In the genomic region with DNA sequence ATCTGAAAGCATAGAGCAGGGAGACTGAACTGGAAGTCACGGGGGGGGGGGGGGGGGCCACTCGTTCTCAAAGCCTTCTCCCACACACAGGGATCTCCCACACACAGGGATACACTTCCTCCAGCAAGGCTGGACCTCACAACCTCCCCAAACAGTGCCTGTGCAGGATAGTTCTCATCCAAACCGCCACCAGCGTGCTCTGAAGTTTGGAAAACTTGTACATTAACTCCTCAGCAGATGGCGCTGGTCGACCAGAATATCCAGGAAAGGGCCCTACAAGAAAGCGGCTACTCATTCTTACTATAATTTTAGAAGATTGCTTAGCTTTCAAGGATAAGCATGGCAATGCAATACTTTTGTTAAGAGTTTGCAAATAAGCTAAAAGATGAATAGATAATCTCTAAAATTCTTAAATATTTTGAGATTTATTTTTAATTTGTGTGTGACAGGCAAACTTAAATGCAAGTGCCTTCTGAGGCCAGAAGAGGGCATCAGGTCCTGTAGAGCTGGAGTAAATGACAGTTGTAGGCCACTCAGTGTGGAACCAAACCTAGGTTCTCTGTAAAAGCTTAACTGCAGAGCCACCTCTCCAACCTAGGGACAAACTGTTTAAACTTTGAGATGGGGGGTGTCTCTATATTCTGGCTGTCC, we compare ENCODE assay signal across 8 mouse cellular contexts. TPM values are rescaled to one million over a fixed set of nuclear protein-coding genes. Genes with fewer than 3 reads are reported as not detected.
DNase-seq lines count a peak whose midpoint lies in the region; ATAC-seq and TF ChIP-seq lines count a peak whose summit lies in the region.

No protein-coding gene starts in this region.

- peak; percentile 78 for TF ChIP-seq CTCF in brain, embryonic 14.5 days (IDR thresholded peaks at IDR 0.05; ENCODE audit: borderline replicate concordance, extremely low read depth, insufficient read depth, insufficient read length)
- peak; percentile 79 for TF ChIP-seq CTCF in forebrain, postnatal 0 days (IDR thresholded peaks at IDR 0.05; ENCODE audit: low read depth)
- TF ChIP-seq CTCF in lung, postnatal 0 days (IDR thresholded peaks at IDR 0.05): peak; percentile 72

- H3K4me3 ChIP-seq in forebrain, postnatal 0 days (ENCODE audit: low read depth, low read length): no peak overlapping the region
- H3K4me3 ChIP-seq in lung, postnatal 0 days (ENCODE audit: low read depth, low read length): no peak overlapping the region

- no peaks in the 10 kb centered on the region for H3K4me1 ChIP-seq in forebrain, postnatal 0 days (ENCODE audit: insufficient read depth)
- H3K4me1 ChIP-seq in lung, postnatal 0 days (ENCODE audit: insufficient read depth, low read depth, low read length): no peaks in the 10 kb centered on the region

- H3K9ac ChIP-seq in forebrain, postnatal 0 days: no peak overlapping the region
- no peak overlapping the region for H3K9ac ChIP-seq in lung, postnatal 0 days (replicated peaks; ENCODE audit: low read depth)

- DNase-seq in adrenal gland, adult (ENCODE audit: inconsistent age in 2 of 2, low spot score in 1 of 2): peak; percentile 31 to 76
- no peak for DNase-seq in adrenal gland, adult 8-10 months
- DNase-seq in B cell, adult 2 months: peak; percentile 21 to 26
- DNase-seq in brain, embryonic 14.5 days (ENCODE audit: low read depth): peak; percentile 93
- DNase-seq in forebrain, postnatal 0 days: peak; percentile 89
- DNase-seq in kidney, postnatal 14 days: peak; percentile 51
- DNase-seq in lung, postnatal 0 days (ENCODE audit: low spot score): peak; percentile 81
- DNase-seq in right cerebral cortex, postnatal 14 days: peak; percentile 69

- no peak overlapping the region for H3K4me2 ChIP-seq in forebrain, postnatal 0 days (ENCODE audit: low read depth)
- H3K4me2 ChIP-seq in lung, postnatal 0 days (replicated peaks; ENCODE audit: low read depth, low read length): no peak overlapping the region

- WGBS in forebrain, postnatal 0 days: 6% methylated on average over 7 of the region's 7 CpGs
- 7% methylated on average over 7 of the region's 7 CpGs for WGBS in lung, postnatal 0 days

- no peak for TF ChIP-seq POLR2A in brain, embryonic 14.5 days (IDR thresholded peaks at IDR 0.05; ENCODE audit: borderline replicate concordance, extremely low read depth, insufficient read depth, insufficient read length, poor library complexity, severe bottlenecking)

- H3K36me3 ChIP-seq in forebrain, postnatal 0 days (ENCODE audit: insufficient read depth): peaks cover 33% of the 10 kb centered on the region
- H3K36me3 ChIP-seq in lung, postnatal 0 days (ENCODE audit: insufficient read depth, low read length): 0 out of 2 replicates have a peak, but pooled peaks cover 5% of the 10 kb centered on the region

- no peak overlapping the region for H3K27ac ChIP-seq in forebrain, postnatal 0 days (ENCODE audit: low read depth, low read length)
- H3K27ac ChIP-seq in lung, postnatal 0 days (ENCODE audit: low read length): no peak overlapping the region

- no peaks in the 10 kb centered on the region for H3K27me3 ChIP-seq in forebrain, postnatal 0 days (ENCODE audit: insufficient read depth, low read length)
- H3K27me3 ChIP-seq in lung, postnatal 0 days (replicated peaks; ENCODE audit: insufficient read depth, low read length): no peaks in the 10 kb centered on the region

- ATAC-seq in forebrain, postnatal 0 days: peak; percentile 76; the same call in 1 of the 2 replicates
- ATAC-seq in lung, postnatal 0 days: peak; percentile 63

- no peak for TF ChIP-seq EP300 in lung, postnatal 0 days (IDR thresholded peaks at IDR 0.05)

- no peaks in the 10 kb centered on the region for H3K9me3 ChIP-seq in forebrain, postnatal 0 days (ENCODE audit: low read length)
- H3K9me3 ChIP-seq in lung, postnatal 0 days (ENCODE audit: low read length): no peaks in the 10 kb centered on the region

RNA-seq across cellular contexts. Expression of gene Cyp24a1, which starts 23.5 kb away (rescaled TPM):
- not detected for total RNA-seq in adrenal gland, adult 8-10 months (2022)
- polyA plus RNA-seq in brain, embryonic 14.5 days (2012; rRNA removed): 0.16 TPM in 2 replicates
- total RNA-seq in forebrain, postnatal 0 days (2014; rRNA removed): not detected in 2 replicates
- 0.04 TPM in 1 of 2 replicates, not detected in the other for polyA plus RNA-seq in forebrain, postnatal 0 days (2015; fragmentation: Nextera tagmentation; extraction: Ambion mirVana)
- not detected in 2 replicates for polyA plus RNA-seq in lung, postnatal 0 days (2015; fragmentation: Nextera tagmentation; extraction: Ambion mirVana)

RNA-seq across cellular contexts. Expression of gene Pfdn4, which starts 24.2 kb away (rescaled TPM):
- total RNA-seq in adrenal gland, adult 8-10 months (2022): 10 to 100 TPM; 12.5 to 19.9 (median 17.5) TPM
- polyA plus RNA-seq in brain, embryonic 14.5 days (2012; rRNA removed): 55.5 and 55.6 TPM in 2 replicates
- total RNA-seq in forebrain, postnatal 0 days (2014; rRNA removed): 154 and 194 TPM in 2 replicates
- 145 and 191 TPM in 2 replicates for polyA plus RNA-seq in forebrain, postnatal 0 days (2015; fragmentation: Nextera tagmentation; extraction: Ambion mirVana)
- 50.4 and 60.0 TPM in 2 replicates for polyA plus RNA-seq in lung, postnatal 0 days (2015; fragmentation: Nextera tagmentation; extraction: Ambion mirVana)
